Mouse (Mus musculus) liver, embryonic 14.5 days (tissue): ENCODE data around the gene Mymx.

Experiments
- CTCF ChIP-seq: IDR thresholded peaks from 2 replicates; pipeline ENCODE4 v1.5.1; 2016; ENCODE audit warnings: antibody characterized with exemption, low read depth, control low read depth
- EP300 ChIP-seq: IDR thresholded peaks from 2 replicates; pipeline ENCODE4 v1.6.1; 2016; ENCODE audit warnings: antibody characterized with exemption, low read depth

DNA sequence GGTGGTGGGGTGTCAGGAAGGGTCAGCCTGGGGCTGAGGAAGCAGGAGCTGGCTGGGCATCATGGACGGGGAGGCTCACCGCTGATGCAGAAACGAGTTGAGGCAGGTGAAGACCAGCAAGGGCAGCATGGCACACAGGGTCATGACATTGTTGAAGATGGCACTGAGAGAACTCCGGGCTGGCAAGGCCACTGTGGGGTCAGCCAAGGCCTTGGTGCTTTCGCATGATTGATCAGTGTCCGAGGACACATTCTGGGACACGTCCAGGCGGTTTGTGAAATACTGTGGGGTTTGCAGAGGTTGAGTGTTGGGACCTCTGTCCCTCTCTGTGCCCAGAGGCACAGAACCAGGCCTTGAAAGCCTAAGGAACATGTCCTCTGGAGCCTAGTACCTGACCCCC, 12.1 kb downstream of the Mymx start:
- TF ChIP-seq CTCF: no peak
- no peak for TF ChIP-seq EP300
